Mouse (Mus musculus) CH12.LX (cell line): ENCODE data around the gene Lrig1.

Experiments
- E2F4 ChIP-seq: IDR thresholded peaks from 2 replicates; pipeline ENCODE4 v1.6.1; 2011; ENCODE audit warnings: low read depth, low read length, improper control_type of control experiment; ENCODE audit not compliant: insufficient replicate concordance
- ZNF384 ChIP-seq: IDR thresholded peaks from 2 replicates; pipeline ENCODE4 v1.6.1; 2012; ENCODE audit warnings: low read depth, low read length, improper control_type of control experiment, inconsistent platforms

DNA sequence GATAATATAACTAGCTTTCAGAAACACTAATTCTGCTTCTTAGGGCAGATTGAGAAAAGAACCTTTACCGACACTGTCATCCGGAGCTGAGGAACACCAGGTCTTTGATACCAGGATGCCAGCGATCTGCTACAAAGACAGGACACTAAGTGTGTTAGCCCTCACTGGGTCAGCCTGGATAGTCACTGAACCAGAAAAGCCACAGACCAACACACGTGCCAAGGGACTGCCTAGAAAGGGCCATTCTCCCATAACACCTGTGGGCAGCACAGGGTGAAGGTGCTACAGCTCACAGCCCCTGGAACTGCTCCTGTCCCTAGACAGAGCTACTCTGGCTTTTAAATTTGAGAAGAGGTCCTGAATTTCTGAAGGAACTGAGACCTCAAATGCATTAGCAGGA is 32.8 kb downstream of the Lrig1 start:
- TF ChIP-seq ZNF384 = no peak
- no peak for TF ChIP-seq E2F4
